Mouse (Mus musculus) MEL (cell line): ENCODE data around the gene Tspan32. TPM values are rescaled to one million over a fixed set of nuclear protein-coding genes. Genes with fewer than 3 reads are reported as not detected.

ENCODE experiments used
- DNase-seq: peaks from one replicate; pipeline ENCODE4 v3.0.0; 2011; ENCODE audit warnings: low read depth, low spot score
- H3K27ac ChIP-seq: 2 replicates; pipeline ENCODE4 v1.5.1; 2012; ENCODE audit warnings: low read depth, mild to moderate bottlenecking, control low read depth, low read length, moderate library complexity; ENCODE audit not compliant: control insufficient read depth
- H3K27me3 ChIP-seq, 2 experiments: fragments of 150-350 bp in 1 of 2; sonication (generic) in 1 of 2; 2 replicates each; pipeline ENCODE4 v1.6.1; 2012; ENCODE audit warnings: low read length in 2 of 2, mild to moderate bottlenecking in 2 of 2, improper control_type of control experiment in 1 of 2, moderate library complexity in 1 of 2; ENCODE audit not compliant: insufficient read depth in 2 of 2, control insufficient read depth in 1 of 2
- H3K36me3 ChIP-seq, 2 experiments: 2 replicates each; pipeline ENCODE4 v1.6.1; 2012 to 2014; ENCODE audit warnings: low read length in 2 of 2, improper control_type of control experiment in 1 of 2, inconsistent platforms in 1 of 2, mild to moderate bottlenecking in 1 of 2; ENCODE audit not compliant: insufficient read depth in 2 of 2, control insufficient read depth in 1 of 2
- H3K4me1 ChIP-seq, 2 experiments: fragments of 150-350 bp in 1 of 2; sonication (generic) in 1 of 2; 2 replicates each; pipeline ENCODE4 v1.6.1; 2012; ENCODE audit warnings: low read length in 2 of 2, improper control_type of control experiment in 1 of 2, mild to moderate bottlenecking in 1 of 2; ENCODE audit not compliant: insufficient read depth in 2 of 2, control insufficient read depth in 1 of 2
- H3K4me3 ChIP-seq, 2 experiments: fragments of 150-350 bp in 1 of 2; sonication (generic) in 1 of 2; 2 replicates each; pipeline ENCODE4 v1.5.1; 2012; ENCODE audit warnings: low read depth in 2 of 2, low read length in 2 of 2, mild to moderate bottlenecking in 2 of 2, moderate library complexity in 2 of 2, control low read depth in 1 of 2, improper control_type of control experiment in 1 of 2; ENCODE audit not compliant: control insufficient read depth in 1 of 2, insufficient read depth in 1 of 2
- H3K79me2 ChIP-seq: 2 replicates; pipeline ENCODE4 v1.6.1; 2012; ENCODE audit warnings: mild to moderate bottlenecking, low read length, moderate library complexity; ENCODE audit not compliant: control insufficient read depth, poor library complexity, insufficient read depth
- H3K9ac ChIP-seq: 2 replicates; pipeline ENCODE4 v1.6.1; 2012; ENCODE audit warnings: low read depth, mild to moderate bottlenecking, control low read depth, low read length, moderate library complexity; ENCODE audit not compliant: control insufficient read depth, poor library complexity, severe bottlenecking
- H3K9me3 ChIP-seq: fragments of 150-350 bp; sonication (generic); replicated peaks from 2 replicates; pipeline ENCODE4 v1.6.1; 2012; ENCODE audit warnings: mild to moderate bottlenecking, low read length, improper control_type of control experiment, moderate library complexity; ENCODE audit not compliant: insufficient read depth
- CHD1 ChIP-seq: IDR thresholded peaks from 2 replicates; pipeline ENCODE4 v1.6.1; 2012; ENCODE audit warnings: low read depth, mild to moderate bottlenecking, inconsistent platforms, low read length, improper control_type of control experiment
- CTCF ChIP-seq, 3 experiments: IDR thresholded peaks in 2 of 3; conservative IDR thresholded peaks in 1 of 3; 2 replicates each; pipeline ENCODE4 v1.5.1; 2011 to 2012; ENCODE audit warnings: low read length in 3 of 3, low read depth in 2 of 3, mild to moderate bottlenecking in 2 of 3, improper control_type of control experiment in 1 of 3, inconsistent platforms in 1 of 3, mixed read lengths in 1 of 3, moderate library complexity in 1 of 3; ENCODE audit not compliant: control insufficient read depth in 1 of 3, insufficient read depth in 1 of 3, poor library complexity in 1 of 3, severe bottlenecking in 1 of 3
- E2F4 ChIP-seq: IDR thresholded peaks from 2 replicates; pipeline ENCODE4 v1.6.1; 2011; ENCODE audit warnings: low read depth, low read length, improper control_type of control experiment, borderline replicate concordance
- ELF1 ChIP-seq: IDR thresholded peaks from 2 replicates; pipeline ENCODE4 v1.6.1; 2014; ENCODE audit warnings: low read depth, mild to moderate bottlenecking, inconsistent platforms, low read length, improper control_type of control experiment, moderate library complexity
- EP300 ChIP-seq, 2 experiments: IDR thresholded peaks; 2 replicates each; pipeline ENCODE4 v1.6.1; 2011; ENCODE audit warnings: improper control_type of control experiment in 2 of 2, low read length in 2 of 2, low read depth in 1 of 2, mild to moderate bottlenecking in 1 of 2
- ETS1 ChIP-seq: IDR thresholded peaks from 2 replicates; pipeline ENCODE4 v1.6.1; 2012; ENCODE audit warnings: low read depth, mild to moderate bottlenecking, inconsistent platforms, low read length, improper control_type of control experiment, moderate library complexity
- GABPA ChIP-seq: IDR thresholded peaks from 2 replicates; pipeline ENCODE4 v1.6.1; 2012; ENCODE audit warnings: low read depth, mild to moderate bottlenecking, inconsistent platforms, low read length, improper control_type of control experiment, moderate library complexity
- KAT2A ChIP-seq: conservative IDR thresholded peaks from 2 replicates; pipeline ENCODE4 v1.6.1; 2012; ENCODE audit warnings: low read depth, low read length, improper control_type of control experiment, inconsistent platforms
- MAFK ChIP-seq: IDR thresholded peaks from 2 replicates; pipeline ENCODE4 v1.6.1; 2011; ENCODE audit warnings: low read depth, mild to moderate bottlenecking, low read length, improper control_type of control experiment, borderline replicate concordance
- MAX ChIP-seq: IDR thresholded peaks from 2 replicates; pipeline ENCODE4 v1.6.1; 2011; ENCODE audit warnings: low read length, improper control_type of control experiment
- MEF2A ChIP-seq: IDR thresholded peaks from 2 replicates; pipeline ENCODE4 v1.6.1; 2014; ENCODE audit warnings: low read depth, mild to moderate bottlenecking, inconsistent platforms, low read length, improper control_type of control experiment; ENCODE audit not compliant: poor library complexity, insufficient replicate concordance, severe bottlenecking; ENCODE audit errors: extremely low read depth
- MYB ChIP-seq: IDR thresholded peaks from 2 replicates; pipeline ENCODE4 v1.6.1; 2011; ENCODE audit warnings: mild to moderate bottlenecking, low read depth, low read length, improper control_type of control experiment
- NRF1 ChIP-seq: IDR thresholded peaks from 2 replicates; pipeline ENCODE4 v1.6.1; 2014; ENCODE audit warnings: low read depth, mild to moderate bottlenecking, inconsistent platforms, low read length, improper control_type of control experiment, moderate library complexity; ENCODE audit not compliant: poor library complexity, insufficient read depth, severe bottlenecking
- POLR2A ChIP-seq, 2 experiments: IDR thresholded peaks; 2 replicates each; pipeline ENCODE4 v1.6.1; 2011 to 2012; ENCODE audit warnings: low read length in 2 of 2, mild to moderate bottlenecking in 2 of 2, control low read depth in 1 of 2, improper control_type of control experiment in 1 of 2, low read depth in 1 of 2, moderate library complexity in 1 of 2; ENCODE audit not compliant: control insufficient read depth in 1 of 2, insufficient read depth in 1 of 2, poor library complexity in 1 of 2
- POLR2AphosphoS2 ChIP-seq: IDR thresholded peaks from 2 replicates; pipeline ENCODE4 v1.6.1; 2011; ENCODE audit warnings: low read length, improper control_type of control experiment
- POLR2AphosphoS5 ChIP-seq: IDR thresholded peaks from 2 replicates; pipeline ENCODE4 v1.6.1; 2012; ENCODE audit warnings: low read depth, borderline replicate concordance, mild to moderate bottlenecking, inconsistent platforms, low read length, moderate library complexity, mixed read lengths
- RCOR1 ChIP-seq: IDR thresholded peaks from 2 replicates; pipeline ENCODE4 v1.6.1; 2012; ENCODE audit warnings: low read depth, mild to moderate bottlenecking, inconsistent platforms, low read length, improper control_type of control experiment
- SIN3A ChIP-seq: IDR thresholded peaks from 2 replicates; pipeline ENCODE4 v1.6.1; 2012; ENCODE audit warnings: low read length, improper control_type of control experiment, inconsistent platforms
- SMC3 ChIP-seq: IDR thresholded peaks from 2 replicates; pipeline ENCODE4 v1.6.1; 2011; ENCODE audit warnings: low read depth, low read length, improper control_type of control experiment
- TAL1 ChIP-seq: IDR thresholded peaks from 2 replicates; pipeline ENCODE4 v1.6.1; 2012; ENCODE audit warnings: mild to moderate bottlenecking, inconsistent platforms, low read length, moderate library complexity, mixed read lengths
- TBP ChIP-seq: IDR thresholded peaks from 2 replicates; pipeline ENCODE4 v1.8.0; 2011; ENCODE audit warnings: low read depth, low read length, improper control_type of control experiment
- TCF12 ChIP-seq: IDR thresholded peaks from 2 replicates; pipeline ENCODE4 v1.6.1; 2014; ENCODE audit warnings: low read depth, mild to moderate bottlenecking, inconsistent platforms, low read length, improper control_type of control experiment, moderate library complexity
- UBTF ChIP-seq: IDR thresholded peaks from 2 replicates; pipeline ENCODE4 v1.6.1; 2012; ENCODE audit warnings: low read depth, mild to moderate bottlenecking, inconsistent platforms, low read length, improper control_type of control experiment, moderate library complexity, borderline replicate concordance; ENCODE audit not compliant: insufficient read depth
- USF1 ChIP-seq: IDR thresholded peaks from 2 replicates; pipeline ENCODE4 v1.6.1; 2014; ENCODE audit warnings: low read depth, mild to moderate bottlenecking, inconsistent platforms, low read length, improper control_type of control experiment, moderate library complexity
- ZKSCAN1 ChIP-seq: IDR thresholded peaks from 2 replicates; pipeline ENCODE4 v1.6.1; 2012; ENCODE audit warnings: low read depth, mild to moderate bottlenecking, inconsistent platforms, low read length, improper control_type of control experiment, moderate library complexity
- ZNF384 ChIP-seq: IDR thresholded peaks from 2 replicates; pipeline ENCODE4 v1.6.1; 2012; ENCODE audit warnings: low read depth, mild to moderate bottlenecking, inconsistent platforms, low read length, improper control_type of control experiment
- polyA plus RNA-seq, 2 experiments: library from polyadenylated mRNA; stranded (reverse) in 1 of 2; unstranded in 1 of 2; fragments of >175 nt in 1 of 2; fragments of >200 nt in 1 of 2; gene quantifications; 2 replicates each; pipeline versions ENCODE4 v1.2.1 to v1.2.4; 2012; ENCODE audit warnings: low replicate concordance in 2 of 2, low read depth in 1 of 2; ENCODE audit not compliant: insufficient read length in 2 of 2, insufficient read depth in 1 of 2, missing spikeins in 1 of 2
- total RNA-seq: library from RNA; depleted of rRNA; stranded (reverse); fragments of 300-350 nt; gene quantifications from 2 replicates; pipeline ENCODE4 v1.2.3, GENCODE M21; 2012

Tspan32 gene
- total and polyA plus RNA-seq, 3 experiments = 53.5 to 212 (median 205) TPM

DNA sequence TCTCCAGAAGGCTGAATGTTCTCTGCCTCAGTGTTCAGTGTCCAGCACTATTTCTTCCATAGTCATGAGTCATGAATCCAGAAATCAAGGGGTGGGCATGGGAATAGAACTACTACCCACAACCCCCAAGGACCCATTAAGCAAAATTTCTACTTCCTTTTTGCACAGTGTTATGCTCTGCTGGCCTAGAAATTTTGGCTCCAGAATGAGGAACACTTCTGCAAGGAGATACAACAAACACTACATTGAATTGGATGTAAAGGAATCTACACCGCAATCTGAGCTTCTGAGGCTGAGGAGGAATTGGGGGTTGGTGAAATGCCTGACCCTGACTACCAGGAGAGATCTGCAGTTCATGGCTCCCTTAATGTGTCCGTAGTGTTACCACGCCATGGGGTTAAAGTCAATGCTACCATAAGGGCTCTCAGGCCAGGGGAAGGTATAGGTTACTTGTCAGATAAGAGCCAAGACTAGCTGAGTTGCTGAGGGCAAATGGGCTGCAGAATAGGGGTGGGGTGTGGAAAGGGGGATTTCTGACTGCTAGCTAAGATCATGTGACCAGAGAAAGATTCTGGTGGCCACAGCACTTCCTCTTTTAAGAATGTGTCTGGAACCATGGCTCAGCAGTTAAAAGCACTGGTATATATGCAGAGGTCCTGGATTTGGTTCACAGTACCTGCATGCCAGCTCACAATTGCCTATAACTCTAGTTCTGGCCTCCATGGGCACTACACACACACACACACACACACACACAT lies 33.5 kb downstream of the Tspan32 start (continued):
- TF ChIP-seq USF1 (peak; percentile 95), TAL1 (no peak), UBTF (no peak)

DNA sequence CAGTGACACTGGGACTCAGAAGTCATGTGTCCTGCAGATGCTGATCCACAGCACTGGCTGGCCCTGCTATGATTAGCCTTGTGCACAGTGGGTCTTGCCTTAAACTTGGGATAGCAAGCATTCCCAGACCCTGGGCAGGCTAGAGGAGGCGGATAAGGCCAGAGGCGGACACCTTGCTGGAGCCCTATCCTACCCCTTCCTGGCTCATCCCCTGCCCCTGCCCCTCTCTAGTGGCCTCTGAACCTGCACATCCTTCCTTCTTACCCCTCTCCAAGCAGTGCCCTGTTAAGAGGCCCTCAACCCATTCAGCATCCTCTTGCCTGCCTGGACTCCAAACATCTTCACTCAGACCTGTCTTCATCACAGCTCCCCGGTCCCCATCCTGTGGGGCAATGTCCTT lies 35.7 kb downstream of the Tspan32 start:
- no peak overlapping the region for H3K4me3 ChIP-seq
- peaks cover 42 to 68% of the 10 kb centered on the region in 2 experiments for H3K4me1 ChIP-seq
- H3K27ac ChIP-seq = no peak overlapping the region
- peaks cover 0 to 47% of the 10 kb centered on the region in 2 experiments; a peak in 2 of 4 replicates for H3K36me3 ChIP-seq
- no peak overlapping the region for H3K9ac ChIP-seq
- no peaks in the 10 kb centered on the region for H3K9me3 ChIP-seq
- DNase-seq = no peak
- H3K79me2 ChIP-seq = no peaks in the 10 kb centered on the region
- H3K27me3 ChIP-seq = no peaks in the 10 kb centered on the region
- TF ChIP-seq POLR2AphosphoS5 = no peak
- no peak for TF ChIP-seq CTCF (IDR thresholded peaks at IDR 0.05 in 2 of 3, conservative IDR thresholded peaks at IDR 0.05 in 1 of 3; ENCODE audit: control insufficient read depth in 1 of 3, insufficient read depth in 1 of 3, low read depth in 2 of 3, low read length in 3 of 3, poor library complexity in 1 of 3, severe bottlenecking in 1 of 3)
- no peak for TF ChIP-seq POLR2AphosphoS2
- TF ChIP-seq EP300 (IDR thresholded peaks at IDR 0.05; ENCODE audit: low read depth in 1 of 2, low read length in 2 of 2) = no peak
- TF ChIP-seq RCOR1 = no peak
- TF ChIP-seq MAX = no peak

DNA sequence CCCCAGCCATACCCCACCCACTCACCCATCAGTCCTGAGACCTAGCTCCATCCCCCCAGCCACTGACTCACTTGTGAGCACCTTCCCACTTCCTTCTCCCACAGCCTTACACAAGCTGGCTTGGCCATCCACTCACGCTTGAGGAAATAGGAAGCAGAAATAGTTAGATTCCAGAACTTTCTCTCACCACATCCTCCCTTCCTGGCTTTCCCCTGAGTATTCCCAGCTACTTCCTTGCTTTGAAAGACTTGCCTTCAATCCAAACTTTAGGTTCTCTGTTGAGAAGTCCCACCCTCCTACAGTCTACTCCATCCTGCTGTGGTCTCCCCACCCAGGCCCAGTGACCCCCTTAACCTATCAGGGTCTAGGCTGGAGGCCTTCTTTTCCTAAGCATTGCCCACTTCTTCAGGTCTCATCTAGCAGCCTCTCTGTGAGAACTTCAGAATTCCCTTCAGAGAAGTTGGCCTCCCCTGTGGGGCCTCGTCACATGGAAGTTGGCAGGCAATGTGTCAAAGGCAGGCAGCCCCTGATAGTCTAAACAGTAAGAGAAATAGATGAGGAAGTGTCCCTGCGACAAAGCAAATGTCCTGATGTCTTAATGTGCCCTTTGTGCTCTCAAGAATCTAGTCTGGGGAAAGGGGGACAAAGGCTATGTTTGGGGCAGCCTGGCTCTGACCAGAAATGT lies 36.4 kb downstream of the Tspan32 start:
- Histone ChIP-seq H3K4me3 (no peak overlapping the region), H3K36me3 (peaks cover 0 to 49% of the 10 kb centered on the region in 2 experiments; a peak in 2 of 4 replicates), H3K9me3 (no peaks in the 10 kb centered on the region), H3K27ac (peak overlapping the region; percentile 3; the same call in 1 of the 2 replicates), H3K9ac (peak overlapping the region; percentile 23; the same call in 1 of the 2 replicates), H3K27me3 (no peaks in the 10 kb centered on the region), H3K79me2 (no peaks in the 10 kb centered on the region), H3K4me1 (peaks cover 42 to 71% of the 10 kb centered on the region in 2 experiments)
- peak; percentile 63 for DNase-seq
- TF ChIP-seq TCF12 (peak; percentile 24; the same call in 1 of the 2 replicates), MYB (no peak), MEF2A (no peak), ZKSCAN1 (no peak), RCOR1 (no peak), POLR2A (IDR thresholded peaks at IDR 0.05; ENCODE audit: control insufficient read depth in 1 of 2, insufficient read depth in 1 of 2, low read depth in 1 of 2, low read length in 2 of 2, poor library complexity in 1 of 2) (no peak), CTCF (IDR thresholded peaks at IDR 0.05 in 2 of 3, conservative IDR thresholded peaks at IDR 0.05 in 1 of 3; ENCODE audit: control insufficient read depth in 1 of 3, insufficient read depth in 1 of 3, low read depth in 2 of 3, low read length in 3 of 3, poor library complexity in 1 of 3, severe bottlenecking in 1 of 3) (no peak), KAT2A (no peak), ZNF384 (no peak), MAFK (no peak), SMC3 (no peak), ETS1 (peak; percentile 41; the same call in 1 of the 2 replicates), TBP (no peak), NRF1 (no peak), ELF1 (0 out of 2 replicates have a peak, but pooled peaks have one; percentile 36), SIN3A (no peak), GABPA (no peak), E2F4 (no peak), CHD1 (no peak)
